Mouse (Mus musculus): ENCODE measurements at regions not wholly inside any gene's neighbourhood (a gene's known extent, or its start where the extent isn't known, plus 50 kb on each side); places are given as distances from the start of the nearest gene placed in this dataset.

DNA sequence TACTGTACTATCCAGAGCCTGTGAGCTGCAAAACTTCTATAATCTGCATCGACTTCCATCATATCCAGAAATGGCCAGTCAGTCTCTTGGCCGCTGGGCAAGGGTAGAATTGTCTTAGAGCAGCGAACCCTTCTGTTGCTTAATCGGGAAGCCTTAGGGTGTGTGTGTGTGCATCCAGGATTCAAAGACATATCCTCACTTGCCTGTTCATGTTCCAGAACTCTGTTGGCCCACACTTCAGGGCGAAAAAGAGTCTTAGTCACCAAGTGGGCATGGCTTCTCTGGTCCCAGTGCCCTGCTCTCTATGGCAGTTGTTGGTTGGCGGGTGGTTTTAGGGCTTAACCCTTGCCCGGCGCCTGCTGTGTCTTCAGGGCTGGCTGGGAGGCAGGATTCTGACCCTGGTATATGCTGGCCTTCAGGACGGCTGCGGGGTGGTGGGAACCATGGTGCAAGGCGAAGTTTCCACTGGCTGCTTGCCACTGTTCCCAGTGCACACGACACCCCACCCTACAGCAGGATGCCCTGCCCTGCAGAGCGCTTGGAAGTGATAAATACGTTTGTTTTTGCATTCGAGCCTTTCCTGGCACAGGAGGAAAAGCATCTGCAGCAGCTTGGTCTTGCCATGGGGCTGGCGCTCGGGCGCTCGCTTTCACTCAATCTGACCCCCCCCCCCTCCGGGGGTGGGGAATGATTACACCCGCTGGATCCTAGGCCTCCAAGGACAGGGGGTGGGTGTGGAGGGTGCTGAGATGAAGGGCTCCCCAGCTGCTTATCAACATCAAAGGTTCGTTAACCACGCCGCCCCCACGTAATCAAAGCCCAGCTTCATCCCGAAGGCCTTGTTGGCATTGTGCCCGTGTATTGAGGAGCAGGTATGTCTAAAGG is 54.9 kb upstream of the Itga6 start:
- no peak for DNase-seq (ENCODE audit: low spot score in 2 of 2)

- no peak for DNase-seq (ENCODE audit: low spot score in 2 of 2)
Measured at GRCm38 (mm10) chr2:71694758-71695310, 50.6 kb upstream of the Itga6 start.
